Mouse (Mus musculus) MEL (cell line): Measurements from ENCODE around the gene Ttc9b.

ENCODE experiments used
- BHLHE40 ChIP-seq: IDR thresholded peaks from 2 replicates; pipeline ENCODE4 v1.6.1; 2012; ENCODE audit warnings: low read depth, mild to moderate bottlenecking, inconsistent platforms, low read length, improper control_type of control experiment, borderline replicate concordance
- CTCF ChIP-seq, 3 experiments: IDR thresholded peaks in 2 of 3; conservative IDR thresholded peaks in 1 of 3; 2 replicates each; pipeline ENCODE4 v1.5.1; 2011 to 2012; ENCODE audit warnings: low read length in 3 of 3, low read depth in 2 of 3, mild to moderate bottlenecking in 2 of 3, improper control_type of control experiment in 1 of 3, inconsistent platforms in 1 of 3, mixed read lengths in 1 of 3, moderate library complexity in 1 of 3; ENCODE audit not compliant: control insufficient read depth in 1 of 3, insufficient read depth in 1 of 3, poor library complexity in 1 of 3, severe bottlenecking in 1 of 3
- EP300 ChIP-seq, 2 experiments: IDR thresholded peaks; 2 replicates each; pipeline ENCODE4 v1.6.1; 2011; ENCODE audit warnings: improper control_type of control experiment in 2 of 2, low read length in 2 of 2, low read depth in 1 of 2, mild to moderate bottlenecking in 1 of 2
- HCFC1 ChIP-seq: IDR thresholded peaks from 2 replicates; pipeline ENCODE4 v1.6.1; 2012; ENCODE audit warnings: low read depth, mild to moderate bottlenecking, inconsistent platforms, low read length, improper control_type of control experiment, moderate library complexity
- JUND ChIP-seq: IDR thresholded peaks from 2 replicates; pipeline ENCODE4 v1.6.1; 2011; ENCODE audit warnings: low read depth, mild to moderate bottlenecking, improper control_type of control experiment, low read length
- MEF2A ChIP-seq: IDR thresholded peaks from 2 replicates; pipeline ENCODE4 v1.6.1; 2014; ENCODE audit warnings: low read depth, mild to moderate bottlenecking, inconsistent platforms, low read length, improper control_type of control experiment; ENCODE audit not compliant: poor library complexity, insufficient replicate concordance, severe bottlenecking; ENCODE audit errors: extremely low read depth
- POLR2A ChIP-seq, 2 experiments: IDR thresholded peaks; 2 replicates each; pipeline ENCODE4 v1.6.1; 2011 to 2012; ENCODE audit warnings: low read length in 2 of 2, mild to moderate bottlenecking in 2 of 2, control low read depth in 1 of 2, improper control_type of control experiment in 1 of 2, low read depth in 1 of 2, moderate library complexity in 1 of 2; ENCODE audit not compliant: control insufficient read depth in 1 of 2, insufficient read depth in 1 of 2, poor library complexity in 1 of 2

DNA sequence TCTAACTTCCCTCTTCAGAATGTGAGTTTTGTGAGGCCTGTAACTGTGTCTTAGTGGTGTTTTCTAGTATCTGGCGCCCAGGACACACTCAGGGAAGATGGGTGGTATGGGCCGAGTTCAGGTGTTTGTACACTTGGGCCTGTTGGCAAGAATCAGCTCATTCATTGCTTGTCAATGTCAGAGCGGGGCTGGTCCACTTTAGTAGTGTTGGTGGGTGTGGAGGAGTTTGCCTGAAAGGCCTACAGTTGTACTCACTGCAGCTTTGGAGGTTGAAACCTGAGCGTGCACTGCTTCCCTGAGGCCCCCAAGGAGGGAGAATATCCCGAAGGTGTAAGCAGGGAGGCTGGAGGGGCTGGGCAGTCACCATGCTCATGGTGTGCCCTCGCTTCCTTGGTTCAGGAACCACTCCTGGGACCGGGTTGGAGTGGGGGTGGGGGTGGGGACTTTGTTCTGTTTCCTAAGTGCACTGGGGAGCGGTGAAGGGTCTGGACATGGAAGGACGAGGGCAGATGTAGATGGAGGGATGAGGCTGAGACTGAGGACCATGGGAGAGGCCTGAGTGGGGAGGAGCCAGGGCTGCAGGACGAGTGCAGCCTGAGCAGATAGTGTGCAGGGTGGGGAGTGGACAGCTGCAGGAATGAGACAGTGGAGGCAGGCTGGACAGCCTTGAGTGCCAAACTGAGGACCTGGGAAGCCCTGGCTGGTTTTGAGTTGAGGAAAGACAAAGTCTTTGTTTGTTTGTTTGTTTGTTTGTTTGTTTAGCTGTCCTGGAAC lies 47.0 kb upstream of the Ttc9b start:
- no peak for TF ChIP-seq CTCF (IDR thresholded peaks at IDR 0.05 in 2 of 3, conservative IDR thresholded peaks at IDR 0.05 in 1 of 3; ENCODE audit: control insufficient read depth in 1 of 3, insufficient read depth in 1 of 3, low read depth in 2 of 3, low read length in 3 of 3, poor library complexity in 1 of 3, severe bottlenecking in 1 of 3)
- TF ChIP-seq POLR2A (IDR thresholded peaks at IDR 0.05; ENCODE audit: control insufficient read depth in 1 of 2, insufficient read depth in 1 of 2, low read depth in 1 of 2, low read length in 2 of 2, poor library complexity in 1 of 2): no peak
- TF ChIP-seq BHLHE40: no peak
- TF ChIP-seq MEF2A: no peak
- TF ChIP-seq EP300 (IDR thresholded peaks at IDR 0.05; ENCODE audit: low read depth in 1 of 2, low read length in 2 of 2): no peak
- TF ChIP-seq HCFC1: no peak
- TF ChIP-seq JUND: no peak
